Mouse (Mus musculus): ENCODE results near the gene Limch1.

GRCm38 (mm10) chr5:67025095-67025494 lies 279.5 kb downstream of the Limch1 start:
- TF ChIP-seq CTCF (IDR thresholded peaks at IDR 0.05; ENCODE audit: low read depth) (no peak), EP300 (IDR thresholded peaks at IDR 0.05; ENCODE audit: low read depth) (no peak)

Data from liver, embryonic 14.5 days (tissue).